Mouse (Mus musculus): ENCODE measurements around the gene Shld2.

Shld2 gene

DNA sequence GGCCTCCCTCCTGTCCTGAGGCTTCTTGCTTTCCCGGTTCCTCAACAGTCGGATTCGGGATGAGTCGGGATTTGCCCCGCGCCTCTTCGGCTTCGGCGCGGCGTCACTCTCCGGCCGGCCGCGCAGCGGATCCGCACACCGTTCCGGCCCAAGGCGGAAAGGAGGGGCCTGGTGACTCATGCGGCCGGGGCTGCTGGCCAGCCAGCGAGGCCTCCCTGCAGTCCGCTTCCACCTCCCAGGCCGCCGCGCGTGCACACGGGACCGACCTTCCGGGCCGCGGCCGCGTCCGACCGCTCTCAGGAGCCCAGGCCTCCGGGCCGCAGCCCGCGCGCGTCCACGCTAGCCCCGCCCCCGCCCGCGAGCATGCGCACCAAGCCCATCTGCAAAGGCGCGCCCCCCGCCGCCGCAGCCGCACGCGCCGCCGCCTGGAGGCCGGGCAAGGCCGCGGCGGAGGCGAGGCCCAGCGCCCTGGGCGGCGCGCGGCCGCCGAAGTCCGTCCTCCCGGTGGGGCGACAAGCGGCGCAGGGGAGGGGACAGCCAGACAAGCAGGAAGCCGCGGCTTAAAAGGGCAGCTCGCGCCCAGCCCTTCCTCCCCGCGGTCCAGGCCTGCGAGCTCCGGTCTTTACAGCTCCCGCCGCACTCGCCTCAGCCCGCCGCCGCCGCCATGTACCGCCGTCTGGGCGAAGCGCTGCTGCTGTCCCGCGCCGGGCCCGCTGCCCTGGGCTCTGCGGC lies at the start of gene Shld2, which contains the start of gene Glud1:
Shld2 (minus strand) TSS at position 260 of the 732 bp plus-strand sequence.
Glud1 (plus strand) TSS at position 494 of the 732 bp plus-strand sequence.
- DNase-seq (ENCODE audit: low read depth in 1 of 2, low spot score in 2 of 2) = peak; percentile 89 to 92

DNA sequence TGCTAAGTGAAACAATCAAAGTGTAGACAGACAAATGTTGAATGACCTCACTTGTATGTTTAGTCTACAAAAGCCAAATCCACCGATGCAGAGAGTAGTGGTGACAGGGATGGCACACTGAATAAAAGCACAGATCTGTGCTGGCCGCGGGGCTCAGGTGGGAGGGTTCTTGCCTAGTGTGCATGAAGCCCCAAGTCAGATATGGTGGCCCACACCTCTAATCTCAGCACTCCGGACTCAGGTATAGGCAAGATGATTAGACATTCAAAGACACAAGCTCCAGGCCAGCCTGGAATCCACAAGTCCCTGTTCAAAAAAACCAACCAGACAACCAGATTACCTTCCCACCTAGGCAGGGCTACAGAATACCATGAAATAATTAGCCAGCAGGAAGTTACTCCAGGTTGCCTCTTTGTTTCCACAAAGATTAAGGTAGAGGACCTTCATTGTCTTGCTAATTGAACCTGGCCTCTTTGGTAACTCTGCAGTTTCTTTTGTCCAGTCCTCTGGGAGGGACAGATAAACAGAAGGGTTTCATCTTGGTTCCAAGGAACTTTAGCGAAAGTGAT lies 49.5 kb upstream of the Shld2 start:
- DNase-seq (ENCODE audit: low read depth in 1 of 2, low spot score in 2 of 2) = no peak

DNA sequence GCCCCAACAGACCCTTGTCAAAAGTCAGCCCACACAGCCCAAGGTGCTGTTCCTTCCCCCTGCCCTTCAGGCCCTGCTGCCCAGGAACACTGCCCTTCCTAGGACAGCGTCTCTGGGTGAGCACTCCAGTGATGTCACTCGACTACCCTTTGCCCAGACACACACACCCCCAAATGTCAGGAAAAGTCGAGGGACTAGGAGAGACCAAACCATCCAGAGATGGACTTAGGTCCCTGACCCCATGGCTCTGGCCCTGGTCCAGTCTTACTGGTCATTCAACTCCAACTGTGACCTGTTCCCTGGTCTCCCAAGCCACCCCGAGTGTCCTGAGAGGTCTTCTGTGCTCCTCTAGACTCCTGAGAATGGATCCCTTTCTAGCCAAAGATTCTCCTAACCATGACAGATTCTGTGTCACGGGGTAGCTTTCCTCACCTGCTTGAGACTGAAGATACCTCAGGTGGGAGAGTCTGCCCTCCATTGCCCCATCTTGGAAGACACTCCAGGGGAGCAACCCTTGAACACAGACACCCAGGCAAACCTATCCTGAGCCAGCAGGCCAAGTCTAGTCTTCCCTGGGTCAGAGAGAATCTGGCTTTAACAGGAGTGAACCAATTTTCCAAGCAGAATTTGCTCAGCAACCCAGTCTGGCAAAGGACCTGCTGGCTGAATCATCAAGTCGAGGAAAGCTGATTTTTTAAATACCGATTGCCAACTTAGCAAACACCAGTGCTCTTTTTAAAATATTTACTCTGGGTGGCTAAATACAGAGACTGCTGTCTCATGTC lies 47.6 kb upstream of the Shld2 start:
- no peak for DNase-seq (ENCODE audit: low read depth in 1 of 2, low spot score in 2 of 2)

DNA sequence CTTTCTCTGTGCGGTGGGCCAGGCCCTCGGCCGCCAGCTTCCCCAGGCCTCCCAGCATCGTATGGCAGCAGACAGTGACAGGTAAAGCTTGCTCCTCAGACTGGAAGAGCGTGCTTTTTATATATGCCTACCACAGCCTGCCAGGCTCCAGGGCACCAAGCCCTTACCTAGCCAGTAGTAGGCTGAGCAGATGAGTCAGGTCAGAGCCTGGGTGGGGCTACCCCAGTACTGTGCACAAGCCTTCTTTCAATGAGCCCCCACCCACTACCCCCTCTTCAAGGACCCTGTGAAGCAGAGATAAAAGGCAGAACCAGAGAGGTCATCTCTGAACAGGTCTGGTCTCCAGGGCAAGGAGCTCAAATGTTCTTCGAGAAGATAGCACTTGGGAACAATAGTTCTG lies 45.0 kb upstream of the Shld2 start, which contains the start of gene Fam25c:
Fam25c (minus strand) TSS at position 133 of the 400 bp plus-strand sequence.
- DNase-seq (ENCODE audit: low read depth in 1 of 2, low spot score in 2 of 2) = no peak

DNA sequence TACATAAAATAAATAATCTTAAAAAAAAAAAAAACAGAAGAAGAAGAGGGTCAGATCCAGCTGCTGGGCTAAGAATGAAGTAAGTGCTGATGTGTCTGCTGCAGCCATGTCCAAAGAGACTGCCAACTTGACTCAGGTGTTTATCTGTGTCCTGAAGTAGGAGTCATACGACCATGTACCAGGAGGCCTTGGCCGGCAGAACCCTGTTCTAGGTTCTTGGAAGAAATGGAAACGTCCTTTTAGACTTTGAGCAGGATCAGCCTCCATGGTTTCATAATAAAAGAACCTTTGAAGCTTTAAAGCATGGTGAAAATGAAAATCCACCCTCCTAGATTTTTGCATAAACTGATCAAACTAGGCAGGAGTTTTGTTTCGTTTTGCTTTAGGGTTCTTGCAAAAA lies 44.2 kb upstream of the Shld2 start:
- DNase-seq (ENCODE audit: low read depth in 1 of 2, low spot score in 2 of 2) = no peak

DNA sequence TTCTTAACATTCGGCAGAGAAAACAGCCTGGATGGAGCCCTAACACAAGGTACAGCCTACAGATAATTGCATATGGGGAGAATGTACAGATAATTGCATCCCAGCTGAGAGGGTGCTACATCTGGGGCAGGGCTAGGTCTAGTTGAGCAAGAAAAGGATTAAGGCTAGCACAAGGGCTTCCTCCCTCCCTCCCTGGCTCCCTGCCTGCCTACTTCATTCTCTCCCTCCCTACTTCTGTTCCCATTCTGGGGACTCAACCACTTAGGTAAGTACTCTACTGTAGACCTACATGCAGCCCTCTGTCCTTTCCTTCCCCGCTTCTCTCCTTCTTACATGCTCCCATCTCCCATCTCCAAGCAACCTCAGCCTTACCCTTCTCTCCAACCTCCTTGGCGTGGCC lies 43.0 kb upstream of the Shld2 start:
- DNase-seq (ENCODE audit: low read depth in 1 of 2, low spot score in 2 of 2) = no peak

DNA sequence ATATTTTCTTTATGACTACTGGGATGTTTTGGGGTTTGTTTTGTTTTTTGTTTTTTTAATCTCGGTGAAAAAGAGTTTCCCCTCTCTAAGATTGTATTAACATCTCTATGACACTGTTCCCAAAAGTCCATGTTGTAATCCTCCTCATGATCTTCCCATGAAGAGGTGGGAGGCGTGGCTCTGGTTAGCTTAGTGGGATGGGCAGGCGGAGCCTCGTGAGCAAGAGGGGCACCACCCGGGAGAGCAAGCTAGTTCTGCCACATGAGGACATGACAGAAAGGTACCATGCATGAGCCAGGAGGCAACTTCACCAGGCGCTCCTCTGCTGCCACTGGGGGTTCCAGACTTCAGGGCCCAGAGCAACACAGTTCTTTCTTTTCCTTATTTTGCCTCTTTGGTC lies 42.2 kb upstream of the Shld2 start:
- DNase-seq (ENCODE audit: low read depth in 1 of 2, low spot score in 2 of 2) = no peak

DNA sequence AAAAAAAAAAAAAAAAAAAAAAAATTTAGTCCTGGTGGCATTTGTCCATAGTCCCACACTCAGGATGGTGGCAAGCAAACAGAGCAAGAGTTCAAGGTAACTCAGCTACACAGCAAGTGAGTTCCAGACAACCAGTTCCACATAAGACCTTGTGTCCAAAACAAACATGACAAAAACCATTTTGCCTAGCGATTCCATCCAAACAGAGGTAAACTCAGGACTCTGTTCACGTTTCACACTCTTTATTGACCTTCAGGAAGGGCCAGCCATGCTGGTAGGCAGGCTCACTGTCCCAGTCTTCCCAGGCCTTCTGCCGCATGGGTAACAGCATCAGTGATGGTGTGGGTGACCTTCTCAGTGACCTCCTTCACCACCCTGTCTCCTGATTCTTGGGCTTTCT lies 41.4 kb upstream of the Shld2 start:
- DNase-seq (ENCODE audit: low read depth in 1 of 2, low spot score in 2 of 2) = no peak

DNA sequence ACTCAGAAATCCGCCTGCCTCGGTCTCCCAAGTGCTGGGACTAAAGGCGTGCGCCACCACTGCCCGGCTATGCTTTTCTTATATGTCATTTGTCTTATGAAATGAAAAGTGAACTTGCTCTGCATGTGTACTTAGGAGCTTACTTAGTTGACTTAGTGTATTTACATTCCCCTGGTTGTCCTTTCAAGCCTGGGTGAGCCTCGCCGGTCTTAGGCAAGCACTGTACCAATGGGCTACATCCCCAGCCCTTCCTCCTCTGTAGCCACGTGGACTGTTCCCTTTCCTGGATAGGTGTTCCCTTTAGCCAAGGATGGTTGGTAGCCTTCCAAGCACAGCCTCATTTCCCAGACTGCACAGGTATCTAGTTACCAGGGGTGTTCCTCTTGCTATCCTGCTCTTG lies 38.7 kb upstream of the Shld2 start:
- no peak for DNase-seq (ENCODE audit: low read depth in 1 of 2, low spot score in 2 of 2)

DNA sequence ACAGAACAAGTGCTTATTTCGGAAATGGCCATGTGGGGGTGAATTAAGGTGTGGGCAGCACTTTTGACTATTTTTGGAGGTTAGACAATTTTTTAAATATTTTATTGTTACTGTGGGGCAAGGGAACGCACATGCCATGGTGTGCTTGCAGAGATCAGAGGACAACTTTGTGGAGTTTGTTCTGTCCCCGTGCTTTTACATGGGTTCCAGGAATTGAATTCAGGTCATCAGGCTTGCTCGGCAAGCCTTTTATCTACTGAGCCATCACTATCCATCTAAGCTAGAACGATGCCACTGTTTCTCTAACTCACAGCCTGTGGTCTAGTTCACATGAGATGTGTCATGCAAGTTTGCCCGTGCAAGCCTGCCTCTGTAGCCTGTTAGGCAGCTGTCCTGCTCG lies 38.0 kb upstream of the Shld2 start:
- DNase-seq (ENCODE audit: low read depth in 1 of 2, low spot score in 2 of 2) = no peak

DNA sequence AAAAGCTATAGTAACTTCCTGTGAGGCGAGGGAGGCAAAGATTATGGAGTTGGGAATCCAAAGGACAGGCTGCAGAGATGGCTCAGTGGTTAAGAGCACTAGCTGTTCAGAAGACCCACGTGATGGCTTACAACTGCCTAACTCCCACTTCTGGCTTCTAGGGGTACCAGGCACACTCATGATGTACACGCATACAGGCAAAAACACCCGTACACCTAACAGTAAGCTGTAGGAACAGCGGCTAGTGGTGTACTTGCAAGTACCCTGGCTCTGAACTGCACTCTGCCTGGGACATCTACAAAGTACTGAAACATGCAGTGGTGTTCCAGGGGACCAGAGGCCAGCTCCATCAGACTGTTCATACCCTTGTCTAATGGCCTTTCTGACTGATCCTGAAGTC lies 36.8 kb upstream of the Shld2 start:
- DNase-seq (ENCODE audit: low read depth in 1 of 2, low spot score in 2 of 2) = no peak

DNA sequence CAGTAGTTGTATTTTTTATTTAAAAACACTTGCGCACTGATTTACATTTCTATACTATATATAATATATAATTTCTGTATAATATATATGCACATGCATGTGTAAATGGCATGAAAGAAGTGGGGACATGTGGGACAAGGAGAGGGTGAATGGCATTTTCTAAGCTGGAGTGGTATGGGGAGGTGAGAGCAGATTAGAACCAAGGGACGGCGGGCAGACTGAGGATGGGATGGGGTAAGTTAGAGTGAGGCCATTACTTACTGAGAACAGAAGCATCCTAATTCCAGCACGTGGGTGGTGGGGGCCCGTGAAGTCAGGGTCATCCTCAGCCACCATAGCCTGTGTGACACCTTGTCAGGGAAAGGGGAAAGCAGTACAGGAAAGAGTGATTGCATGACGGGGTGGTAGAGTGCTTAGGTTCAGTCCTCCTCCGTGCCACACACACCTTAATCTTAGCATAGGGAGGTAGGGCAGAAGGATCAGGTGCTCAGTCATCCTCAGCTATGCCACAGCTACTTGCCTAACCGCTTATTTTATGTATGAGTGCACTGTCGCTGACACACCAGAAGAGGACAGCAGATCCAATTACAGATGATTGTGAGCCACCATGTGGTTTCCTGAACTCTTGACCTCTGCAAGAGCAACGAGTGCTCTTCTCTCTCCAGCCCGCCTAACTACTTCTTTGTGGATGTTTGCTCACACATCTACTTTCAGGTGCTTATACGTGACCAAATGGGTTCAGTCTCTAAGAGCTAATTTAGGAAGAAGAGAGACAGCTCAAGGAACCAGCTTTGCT lies 35.7 kb upstream of the Shld2 start:
- no peak for DNase-seq (ENCODE audit: low read depth in 1 of 2, low spot score in 2 of 2)

DNA sequence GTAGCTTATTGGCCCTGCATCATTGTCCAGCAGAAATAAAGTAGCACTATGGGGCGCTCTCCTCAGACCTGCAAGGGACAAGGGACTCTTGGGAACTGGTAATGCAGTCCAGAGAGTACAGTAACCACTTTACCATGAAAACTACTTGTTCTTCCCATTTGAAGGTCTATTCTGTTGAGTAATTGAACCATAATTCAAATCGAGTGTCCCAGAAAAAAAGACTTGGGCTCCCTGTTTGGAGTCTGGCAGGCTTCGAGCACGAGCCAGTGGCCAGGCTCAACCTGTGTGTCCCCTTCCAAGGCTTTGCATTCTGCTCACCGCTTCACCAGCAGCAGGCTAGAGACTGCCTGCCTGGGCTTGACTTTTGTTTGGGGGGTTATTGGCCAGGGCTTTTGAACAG lies 34.1 kb upstream of the Shld2 start:
- DNase-seq (ENCODE audit: low read depth in 1 of 2, low spot score in 2 of 2) = no peak

DNA sequence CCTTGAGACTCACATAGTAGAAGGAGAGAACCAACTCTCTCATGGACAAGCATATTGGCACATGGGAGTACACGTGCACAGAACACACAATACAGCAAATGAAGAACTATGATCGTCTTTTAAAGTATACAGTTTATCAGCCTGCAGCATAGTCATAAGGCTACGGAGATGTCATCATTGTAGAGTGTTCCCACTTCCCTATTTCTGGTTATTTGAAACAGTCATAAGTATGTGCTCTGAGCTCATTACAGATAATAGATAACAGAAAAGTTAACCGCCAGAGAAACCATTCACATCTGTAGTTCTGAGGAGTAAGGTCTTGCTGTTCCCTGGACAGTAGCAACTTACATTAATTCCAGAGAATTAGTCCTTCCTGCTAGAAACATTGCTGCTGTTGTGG lies 32.8 kb upstream of the Shld2 start:
- no peak for DNase-seq (ENCODE audit: low read depth in 1 of 2, low spot score in 2 of 2)

DNA sequence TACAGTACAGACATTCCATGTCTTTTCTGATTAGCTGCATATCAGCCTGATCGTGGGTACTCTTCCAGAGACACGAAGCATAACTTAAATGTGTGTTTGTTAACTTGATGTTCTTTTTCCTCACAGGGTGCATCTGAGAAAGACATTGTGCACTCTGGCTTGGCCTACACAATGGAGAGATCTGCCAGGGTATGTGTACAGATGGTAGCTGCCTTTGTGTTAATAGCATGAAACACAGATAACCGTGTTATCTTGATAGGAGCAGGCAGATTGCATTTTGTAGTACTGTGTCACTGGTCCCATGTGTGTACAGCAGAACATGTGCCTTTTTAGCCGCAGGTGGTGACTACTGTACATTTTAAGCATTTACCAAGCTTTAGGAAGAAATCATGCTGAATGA lies 31.7 kb upstream of the Shld2 start:
- no peak for DNase-seq (ENCODE audit: low read depth in 1 of 2, low spot score in 2 of 2)

DNA sequence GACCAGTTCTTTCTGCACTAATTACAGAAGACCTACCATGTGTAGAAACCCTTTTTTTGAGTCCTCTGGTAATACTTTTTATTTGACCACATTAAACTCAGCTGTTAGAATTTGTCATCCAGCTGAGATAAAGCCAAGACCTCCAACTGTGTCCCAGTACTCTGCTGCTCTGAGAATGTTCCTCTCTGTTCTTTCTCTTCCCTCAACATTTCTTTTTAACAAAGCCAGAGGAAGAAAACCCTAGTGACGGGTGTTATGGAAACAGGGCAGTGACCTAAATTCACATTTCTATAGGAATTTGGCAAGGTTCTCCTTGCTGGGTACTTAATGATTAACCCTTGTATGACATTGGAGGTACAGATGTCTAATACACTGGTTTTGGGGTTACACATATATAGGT lies 29.2 kb upstream of the Shld2 start:
- DNase-seq (ENCODE audit: low read depth in 1 of 2, low spot score in 2 of 2) = no peak

DNA sequence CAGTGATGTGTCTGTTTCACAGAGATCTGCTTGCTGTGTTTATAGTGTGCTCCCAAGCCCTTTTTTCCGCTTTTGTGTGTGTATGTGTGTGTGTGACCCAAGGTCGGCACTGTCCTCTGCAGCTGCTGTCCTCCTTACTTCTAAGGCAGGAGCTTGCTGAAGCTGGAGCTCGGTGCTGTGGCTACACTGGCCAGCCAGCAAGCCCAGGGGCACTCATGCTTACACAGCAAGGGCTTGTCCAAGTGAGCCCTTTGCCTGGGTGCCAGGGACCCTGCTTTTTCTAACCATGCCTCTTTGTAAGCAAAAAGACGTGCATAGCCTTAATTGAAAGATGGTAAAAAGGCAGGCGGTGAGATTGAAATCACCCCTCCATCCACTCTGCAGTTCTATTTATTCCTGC lies 22.2 kb upstream of the Shld2 start:
- no peak for DNase-seq (ENCODE audit: low read depth in 1 of 2, low spot score in 2 of 2)

DNA sequence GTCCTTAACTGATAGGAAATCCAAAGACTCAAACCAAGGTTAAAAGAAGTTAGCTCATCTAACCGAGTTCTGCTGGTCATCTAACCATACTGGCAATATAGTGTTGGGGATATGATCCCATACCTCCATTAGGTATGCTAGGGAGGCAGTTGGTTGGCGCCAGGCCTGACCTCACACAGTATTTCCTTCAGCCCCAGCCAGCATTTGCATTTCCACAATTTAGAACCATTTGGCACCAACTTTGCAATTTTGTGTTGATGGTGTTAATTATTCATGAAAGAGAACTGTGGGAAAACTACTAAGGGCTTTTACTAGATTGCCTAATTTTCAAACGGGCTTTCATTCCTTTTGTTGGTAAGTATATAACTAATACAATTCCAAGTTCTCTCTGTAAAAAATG lies 21.6 kb upstream of the Shld2 start:
- DNase-seq (ENCODE audit: low read depth in 1 of 2, low spot score in 2 of 2) = no peak

DNA sequence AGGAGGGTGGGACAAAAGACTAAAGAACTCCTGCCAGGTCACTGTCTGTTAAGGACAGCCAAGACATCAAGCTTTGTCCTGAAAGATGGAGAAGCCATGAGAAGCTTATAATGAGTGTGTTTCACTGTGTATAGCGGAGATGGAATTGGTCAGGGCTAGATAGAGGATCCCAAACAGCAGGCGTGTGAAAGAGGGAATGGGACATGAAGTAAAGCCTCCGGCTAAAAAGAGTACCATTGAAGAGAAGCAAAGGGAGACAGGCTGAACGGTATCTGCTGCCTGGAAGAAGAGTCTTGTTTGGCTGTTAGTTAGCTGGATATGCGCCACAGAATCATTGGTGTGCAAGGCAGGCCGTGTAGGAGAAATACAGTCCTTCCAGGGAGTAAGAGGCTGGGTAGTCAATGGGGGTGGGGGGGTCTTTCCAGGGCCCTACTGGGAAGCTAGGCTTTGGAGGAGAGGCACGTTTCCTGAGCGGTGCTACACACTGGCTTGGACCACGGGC lies 20.4 kb upstream of the Shld2 start:
- DNase-seq (ENCODE audit: low read depth in 1 of 2, low spot score in 2 of 2) = no peak

DNA sequence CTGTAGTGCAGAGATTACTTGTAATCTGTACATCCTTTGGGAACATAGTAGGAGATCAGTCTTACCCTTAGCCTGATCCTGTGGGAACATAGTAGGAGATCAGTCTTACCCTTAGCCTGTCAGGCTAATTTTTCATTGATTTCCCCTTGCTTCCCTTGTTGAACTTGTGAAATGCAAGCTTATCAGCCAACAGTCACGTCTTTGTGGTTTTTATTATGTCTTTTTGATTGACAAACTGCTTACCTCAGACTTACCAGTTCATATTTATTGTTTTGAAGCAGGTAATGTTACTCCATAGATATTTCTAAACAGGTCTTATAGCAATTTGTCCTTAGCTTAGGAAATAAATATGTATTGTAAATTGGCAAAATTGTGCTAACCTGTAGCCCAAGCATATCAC lies 17.3 kb upstream of the Shld2 start:
- DNase-seq (ENCODE audit: low read depth in 1 of 2, low spot score in 2 of 2) = no peak

DNA sequence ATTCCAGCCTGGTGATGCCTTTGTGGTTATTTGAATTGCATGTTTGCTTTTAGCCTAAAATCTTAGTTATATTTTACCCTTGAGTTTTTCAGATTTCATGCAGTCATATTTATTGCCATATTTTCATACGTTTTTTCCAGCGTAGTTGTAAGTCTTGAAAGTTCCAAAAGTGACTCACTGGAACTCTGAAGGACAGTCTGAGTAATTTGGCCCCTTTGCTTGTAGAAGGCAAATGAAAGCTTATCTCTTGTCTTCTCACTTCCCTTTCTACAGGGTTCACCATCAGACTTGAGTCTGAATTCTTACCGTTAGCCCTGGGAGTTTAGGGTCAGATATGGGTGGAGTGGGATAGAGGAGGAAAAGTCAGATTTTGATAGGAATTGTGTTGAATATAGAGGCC lies 16.3 kb upstream of the Shld2 start:
- DNase-seq (ENCODE audit: low read depth in 1 of 2, low spot score in 2 of 2) = no peak

All from monocyte, adult 2 months (primary cell).